Mouse (Mus musculus): Measurements from ENCODE around the gene Cep170b. TPM values are rescaled to one million over a fixed set of nuclear protein-coding genes. Genes with fewer than 3 reads are reported as not detected.

The Cep170b gene
- polyA plus RNA-seq, 1 experiment from 2014 or later, result 12.3 TPM

- Histone ChIP-seq H3K9me3 (replicated peaks) (no peaks in the 10 kb centered on the region), H3K27ac (no peak overlapping the region), H3K4me3 (no peak overlapping the region), H3K4me1 (peaks cover 14% of the 10 kb centered on the region), H3K27me3 (ENCODE audit: low read depth, poor library complexity, severe bottlenecking) (peaks cover 40% of the 10 kb centered on the region), H3K36me3 (no peaks in the 10 kb centered on the region)
- WGBS, result 33% methylated on average over 7 of the region's 7 CpGs
- DNase-seq (ENCODE audit: low spot score), result peak; percentile 68
Observed at GRCm38 (mm10) chr12:112717140-112717539, 3.1 kb upstream of the Cep170b start.

- Histone ChIP-seq H3K36me3 (no peaks in the 10 kb centered on the region), H3K4me1 (peaks cover 28% of the 10 kb centered on the region), H3K27me3 (ENCODE audit: low read depth, poor library complexity, severe bottlenecking) (peaks cover 58% of the 10 kb centered on the region), H3K9me3 (replicated peaks) (no peaks in the 10 kb centered on the region), H3K4me3 (no peak overlapping the region), H3K27ac (no peak overlapping the region)
- DNase-seq (ENCODE audit: low spot score), result no peak
- WGBS, result 35% methylated on average over 5 of the region's 5 CpGs
Observed at GRCm38 (mm10) chr12:112718995-112719394, 1.3 kb upstream of the Cep170b start.

- H3K27ac ChIP-seq, result peak overlapping the region; percentile 56; the same call in 1 of the 2 replicates
- H3K27me3 ChIP-seq (ENCODE audit: low read depth, poor library complexity, severe bottlenecking), result peaks cover 64% of the 10 kb centered on the region
Observed at GRCm38 (mm10) chr12:112720890-112721423, 702 bp downstream of the Cep170b start.

GRCm38 (mm10) chr12:112721424-112722239 lies 1.4 kb downstream of the Cep170b start:
- H3K27me3 ChIP-seq (ENCODE audit: low read depth, poor library complexity, severe bottlenecking), result peaks cover 64% of the 10 kb centered on the region
- DNase-seq (ENCODE audit: low spot score), result peak; percentile 84

More at GRCm38 (mm10) chr12:112720890-112721423, 702 bp downstream of the Cep170b start:
- no peak for DNase-seq (ENCODE audit: low spot score)
- H3K36me3 ChIP-seq, result 0 out of 2 replicates have a peak, but pooled peaks cover 3% of the 10 kb centered on the region
- no peaks in the 10 kb centered on the region for H3K9me3 ChIP-seq (replicated peaks)
- peaks cover 28% of the 10 kb centered on the region for H3K4me1 ChIP-seq
- WGBS, result 34% methylated on average over 12 of the region's 12 CpGs
- peak overlapping the region; percentile 88 for H3K4me3 ChIP-seq

GRCm38 (mm10) chr12:112722240-112723027 lies 2.2 kb downstream of the Cep170b start:
- H3K9me3 ChIP-seq (replicated peaks), result no peaks in the 10 kb centered on the region
- peaks cover 64% of the 10 kb centered on the region for H3K27me3 ChIP-seq (ENCODE audit: low read depth, poor library complexity, severe bottlenecking)
- under 1% methylated on average over 75 of the region's 75 CpGs for WGBS
- H3K27ac ChIP-seq, result peak overlapping the region; percentile 86
- peak; percentile 65 for DNase-seq (ENCODE audit: low spot score)
- H3K4me1 ChIP-seq, result peaks cover 28% of the 10 kb centered on the region
- 0 out of 2 replicates have a peak, but pooled peaks cover 3% of the 10 kb centered on the region for H3K36me3 ChIP-seq
- peak overlapping the region; percentile 88 for H3K4me3 ChIP-seq

More at GRCm38 (mm10) chr12:112721424-112722239, 1.4 kb downstream of the Cep170b start:
- Histone ChIP-seq H3K4me3 (peak overlapping the region; percentile 88), H3K36me3 (0 out of 2 replicates have a peak, but pooled peaks cover 3% of the 10 kb centered on the region), H3K9me3 (replicated peaks) (no peaks in the 10 kb centered on the region), H3K4me1 (peaks cover 28% of the 10 kb centered on the region), H3K27ac (peak overlapping the region; percentile 86)
- 4% methylated on average over 69 of the region's 69 CpGs for WGBS

- H3K9me3 ChIP-seq (replicated peaks), result no peaks in the 10 kb centered on the region
- peak overlapping the region; percentile 88 for H3K4me3 ChIP-seq
- DNase-seq (ENCODE audit: low spot score), result no peak
- peaks cover 59% of the 10 kb centered on the region for H3K27me3 ChIP-seq (ENCODE audit: low read depth, poor library complexity, severe bottlenecking)
- H3K27ac ChIP-seq, result peak overlapping the region; percentile 86; the same call in 1 of the 2 replicates
- H3K4me1 ChIP-seq, result peaks cover 28% of the 10 kb centered on the region
- WGBS, result 6% methylated on average over 5 of the region's 5 CpGs
- H3K36me3 ChIP-seq, result 0 out of 2 replicates have a peak, but pooled peaks cover 3% of the 10 kb centered on the region
Observed at GRCm38 (mm10) chr12:112723028-112723330, 2.7 kb downstream of the Cep170b start.

GRCm38 (mm10) chr12:112723445-112723844 lies 3.2 kb downstream of the Cep170b start:
- WGBS, result 85% methylated on average over 6 of the region's 6 CpGs
- H3K4me1 ChIP-seq, result peaks cover 28% of the 10 kb centered on the region
- no peak for DNase-seq (ENCODE audit: low spot score)
- peak overlapping the region; percentile 88; the same call in 1 of the 2 replicates for H3K4me3 ChIP-seq
- peaks cover 59% of the 10 kb centered on the region for H3K27me3 ChIP-seq (ENCODE audit: low read depth, poor library complexity, severe bottlenecking)
- no peaks in the 10 kb centered on the region for H3K9me3 ChIP-seq (replicated peaks)
- no peak overlapping the region for H3K27ac ChIP-seq
- H3K36me3 ChIP-seq, result 0 out of 2 replicates have a peak, but pooled peaks cover 3% of the 10 kb centered on the region

GRCm38 (mm10) chr12:112724077-112724805 lies 4.0 kb downstream of the Cep170b start:
- peak; percentile 80 for DNase-seq (ENCODE audit: low spot score)
- Histone ChIP-seq H3K9me3 (replicated peaks) (no peaks in the 10 kb centered on the region), H3K36me3 (0 out of 2 replicates have a peak, but pooled peaks cover 3% of the 10 kb centered on the region), H3K4me3 (no peak overlapping the region), H3K27me3 (ENCODE audit: low read depth, poor library complexity, severe bottlenecking) (peaks cover 53% of the 10 kb centered on the region), H3K27ac (0 out of 2 replicates have a peak overlapping the region, but pooled peaks have one; percentile 25), H3K4me1 (peaks cover 28% of the 10 kb centered on the region)
- 75% methylated on average over 11 of the region's 11 CpGs for WGBS

- no peak for DNase-seq (ENCODE audit: low spot score)
- peaks cover 7% of the 10 kb centered on the region for H3K4me1 ChIP-seq
- H3K9me3 ChIP-seq (replicated peaks), result no peaks in the 10 kb centered on the region
- H3K27ac ChIP-seq, result no peak overlapping the region
- H3K27me3 ChIP-seq (ENCODE audit: low read depth, poor library complexity, severe bottlenecking), result peaks cover 17% of the 10 kb centered on the region
- peaks cover 9% of the 10 kb centered on the region for H3K36me3 ChIP-seq
- no peak overlapping the region for H3K4me3 ChIP-seq
- 86% methylated on average over 8 of the region's 8 CpGs for WGBS
Observed at GRCm38 (mm10) chr12:112727801-112728200, 7.5 kb downstream of the Cep170b start.

- no peaks in the 10 kb centered on the region for H3K9me3 ChIP-seq (replicated peaks)
- 89% methylated on average over 14 of the region's 14 CpGs for WGBS
- no peak overlapping the region for H3K27ac ChIP-seq
- H3K4me1 ChIP-seq, result no peaks in the 10 kb centered on the region; the same call in 1 of the 2 replicates
- no peak for DNase-seq (ENCODE audit: low spot score)
- no peaks in the 10 kb centered on the region for H3K27me3 ChIP-seq (ENCODE audit: low read depth, poor library complexity, severe bottlenecking)
- H3K4me3 ChIP-seq, result no peak overlapping the region
- peaks cover 25% of the 10 kb centered on the region for H3K36me3 ChIP-seq
Observed at GRCm38 (mm10) chr12:112730808-112731207, 10.6 kb downstream of the Cep170b start.

GRCm38 (mm10) chr12:112732591-112732990 lies 12.3 kb downstream of the Cep170b start:
- no peak overlapping the region for H3K4me3 ChIP-seq
- no peaks in the 10 kb centered on the region for H3K27me3 ChIP-seq (ENCODE audit: low read depth, poor library complexity, severe bottlenecking)
- no peaks in the 10 kb centered on the region; the same call in 1 of the 2 replicates for H3K4me1 ChIP-seq
- peaks cover 42% of the 10 kb centered on the region for H3K36me3 ChIP-seq
- no peak overlapping the region for H3K27ac ChIP-seq
- DNase-seq (ENCODE audit: low spot score), result no peak
- 84% methylated on average over 10 of the region's 10 CpGs for WGBS
- H3K9me3 ChIP-seq (replicated peaks), result no peaks in the 10 kb centered on the region
